Mouse (Mus musculus): ENCODE data around the gene Prkab1. TPM values are rescaled to one million over a fixed set of nuclear protein-coding genes. Genes with fewer than 3 reads are reported as not detected.

Gene Prkab1
- total and polyA plus RNA-seq, 3 experiments, result 109 to 175 TPM; not detected in 1

DNA sequence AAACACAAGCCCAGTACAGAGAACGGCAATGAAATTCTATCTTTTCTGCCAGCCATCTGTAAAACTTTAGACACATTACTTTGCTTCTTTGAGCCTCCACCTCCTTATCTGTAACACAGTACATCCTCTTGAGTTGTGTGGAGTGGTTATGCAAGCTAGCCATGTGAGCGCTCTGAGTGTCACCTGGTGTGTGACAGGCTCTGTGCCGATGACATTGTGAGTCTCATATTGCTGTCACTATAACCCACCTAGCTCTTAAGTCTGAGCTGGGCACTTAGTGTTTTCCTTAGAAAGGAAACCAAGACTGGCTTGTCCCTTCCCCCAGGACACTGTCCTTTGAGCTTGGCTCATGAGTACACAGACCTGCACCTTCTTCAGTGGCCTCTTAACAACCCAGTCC lies 24.0 kb upstream of the Prkab1 start:
- no peak overlapping the region for H3K4me3 ChIP-seq (ENCODE audit: control insufficient read depth in 1 of 2, insufficient read depth in 1 of 2, low read depth in 2 of 2, low read length in 2 of 2)
- H3K9me3 ChIP-seq (replicated peaks; ENCODE audit: insufficient read depth, low read length), result no peaks in the 10 kb centered on the region
- H3K4me1 ChIP-seq (ENCODE audit: control insufficient read depth in 1 of 2, insufficient read depth in 2 of 2, low read length in 2 of 2), result no peaks in the 10 kb centered on the region
- H3K9ac ChIP-seq (ENCODE audit: control insufficient read depth, low read depth, low read length, poor library complexity, severe bottlenecking), result no peak overlapping the region
- TF ChIP-seq KAT2A (conservative IDR thresholded peaks at IDR 0.05; ENCODE audit: low read depth, low read length) (no peak), MAFK (IDR thresholded peaks at IDR 0.05; ENCODE audit: borderline replicate concordance, low read depth, low read length) (no peak), CHD1 (IDR thresholded peaks at IDR 0.05; ENCODE audit: low read depth, low read length) (no peak)
- H3K79me2 ChIP-seq (ENCODE audit: control insufficient read depth, insufficient read depth, low read length, poor library complexity), result no peaks in the 10 kb centered on the region
- no peaks in the 10 kb centered on the region; a peak in 1 of 4 replicates for H3K27me3 ChIP-seq (ENCODE audit: control insufficient read depth in 1 of 2, insufficient read depth in 2 of 2, low read length in 2 of 2)
- no peak for DNase-seq (ENCODE audit: low read depth, low spot score)
- no peaks in the 10 kb centered on the region for H3K36me3 ChIP-seq (ENCODE audit: control insufficient read depth in 1 of 2, insufficient read depth in 2 of 2, low read length in 2 of 2)
- H3K27ac ChIP-seq (ENCODE audit: control insufficient read depth, low read depth, low read length), result no peak overlapping the region

DNA sequence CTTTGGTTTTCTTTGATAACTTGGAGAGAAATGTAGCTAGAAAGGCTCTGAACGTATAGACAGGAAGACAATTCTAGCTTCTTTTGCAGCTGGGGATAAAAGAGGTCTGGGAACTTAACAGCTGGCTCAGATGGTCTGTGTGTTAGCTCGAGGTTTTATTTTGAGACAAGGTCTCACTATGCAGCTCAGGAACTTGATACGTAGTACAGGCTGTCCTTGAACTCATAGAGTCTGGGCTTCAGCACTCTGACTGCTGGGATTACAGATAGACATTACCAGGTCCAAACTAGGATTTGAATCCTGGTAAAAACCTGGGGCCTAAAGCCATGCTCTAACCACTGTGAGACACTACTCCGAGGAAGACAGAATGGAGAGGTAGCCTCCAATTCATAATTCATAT lies 21.9 kb upstream of the Prkab1 start:
- DNase-seq (ENCODE audit: low read depth, low spot score), result no peak
- Histone ChIP-seq H3K4me3 (ENCODE audit: control insufficient read depth in 1 of 2, insufficient read depth in 1 of 2, low read depth in 2 of 2, low read length in 2 of 2) (no peak overlapping the region), H3K79me2 (ENCODE audit: control insufficient read depth, insufficient read depth, low read length, poor library complexity) (no peaks in the 10 kb centered on the region), H3K4me1 (ENCODE audit: control insufficient read depth in 1 of 2, insufficient read depth in 2 of 2, low read length in 2 of 2) (no peaks in the 10 kb centered on the region), H3K36me3 (ENCODE audit: control insufficient read depth in 1 of 2, insufficient read depth in 2 of 2, low read length in 2 of 2) (no peaks in the 10 kb centered on the region), H3K27me3 (ENCODE audit: control insufficient read depth in 1 of 2, insufficient read depth in 2 of 2, low read length in 2 of 2) (no peaks in the 10 kb centered on the region; a peak in 1 of 4 replicates), H3K27ac (ENCODE audit: control insufficient read depth, low read depth, low read length) (no peak overlapping the region), H3K9me3 (replicated peaks; ENCODE audit: insufficient read depth, low read length) (no peaks in the 10 kb centered on the region), H3K9ac (ENCODE audit: control insufficient read depth, low read depth, low read length, poor library complexity, severe bottlenecking) (no peak overlapping the region)
- TF ChIP-seq CTCF (IDR thresholded peaks at IDR 0.05 in 2 of 3, conservative IDR thresholded peaks at IDR 0.05 in 1 of 3; ENCODE audit: control insufficient read depth in 1 of 3, insufficient read depth in 1 of 3, low read depth in 2 of 3, low read length in 3 of 3, poor library complexity in 1 of 3, severe bottlenecking in 1 of 3), result no peak
- no peak for TF ChIP-seq CHD1 (IDR thresholded peaks at IDR 0.05; ENCODE audit: low read depth, low read length)
- TF ChIP-seq GATA1 (IDR thresholded peaks at IDR 0.05; ENCODE audit: low read depth, low read length), result no peak
- no peak for TF ChIP-seq SMC3 (IDR thresholded peaks at IDR 0.05; ENCODE audit: low read depth, low read length)
- no peak for TF ChIP-seq MYB (IDR thresholded peaks at IDR 0.05; ENCODE audit: low read depth, low read length)
- no peak for TF ChIP-seq ETS1 (IDR thresholded peaks at IDR 0.05; ENCODE audit: low read depth, low read length)
- TF ChIP-seq MYC (IDR thresholded peaks at IDR 0.05; ENCODE audit: low read depth, low read length), result no peak
- TF ChIP-seq JUND (IDR thresholded peaks at IDR 0.05; ENCODE audit: low read depth, low read length), result no peak
- no peak for TF ChIP-seq SIN3A (IDR thresholded peaks at IDR 0.05; ENCODE audit: low read length)
- TF ChIP-seq RAD21 (IDR thresholded peaks at IDR 0.05; ENCODE audit: low read depth, low read length), result no peak
- no peak for TF ChIP-seq HCFC1 (IDR thresholded peaks at IDR 0.05; ENCODE audit: low read depth, low read length)
- TF ChIP-seq UBTF (IDR thresholded peaks at IDR 0.05; ENCODE audit: borderline replicate concordance, insufficient read depth, low read depth, low read length), result no peak
- TF ChIP-seq NRF1 (IDR thresholded peaks at IDR 0.05; ENCODE audit: insufficient read depth, low read depth, low read length, poor library complexity, severe bottlenecking), result no peak

DNA sequence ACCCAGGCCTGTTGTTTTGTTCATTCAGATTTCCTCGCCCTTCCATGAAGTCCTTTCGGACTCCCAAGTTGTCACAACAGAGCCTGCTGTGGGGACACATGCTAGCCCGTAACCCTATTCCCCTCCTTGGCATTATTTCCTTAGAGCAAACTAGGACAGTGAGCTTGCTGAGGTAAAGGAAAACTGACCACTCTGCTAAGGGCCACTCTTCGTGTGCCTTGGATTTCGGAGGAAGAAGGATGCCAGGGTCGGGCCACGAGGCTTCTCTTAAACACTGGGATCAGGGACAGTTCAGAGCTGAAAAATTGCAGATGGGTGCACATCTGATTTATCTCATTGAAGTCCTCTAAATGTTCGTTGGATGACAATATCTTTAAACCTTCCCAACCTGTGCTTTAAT lies 21.3 kb upstream of the Prkab1 start:
- H3K4me1 ChIP-seq (ENCODE audit: control insufficient read depth in 1 of 2, insufficient read depth in 2 of 2, low read length in 2 of 2), result no peaks in the 10 kb centered on the region
- TF ChIP-seq NRF1 (IDR thresholded peaks at IDR 0.05; ENCODE audit: insufficient read depth, low read depth, low read length, poor library complexity, severe bottlenecking), result no peak
- no peak for TF ChIP-seq USF1 (IDR thresholded peaks at IDR 0.05; ENCODE audit: low read depth, low read length)
- no peak for TF ChIP-seq ZMIZ1 (IDR thresholded peaks at IDR 0.05; ENCODE audit: low read depth, low read length)
- TF ChIP-seq POLR2AphosphoS2 (IDR thresholded peaks at IDR 0.05; ENCODE audit: low read length), result no peak
- TF ChIP-seq TBP (IDR thresholded peaks at IDR 0.05; ENCODE audit: low read depth, low read length), result no peak
- TF ChIP-seq CHD2 (IDR thresholded peaks at IDR 0.05; ENCODE audit: low read length), result no peak
- no peak for TF ChIP-seq HCFC1 (IDR thresholded peaks at IDR 0.05; ENCODE audit: low read depth, low read length)
- no peak for TF ChIP-seq ELF1 (IDR thresholded peaks at IDR 0.05; ENCODE audit: low read depth, low read length)
- TF ChIP-seq USF2 (IDR thresholded peaks at IDR 0.05; ENCODE audit: borderline replicate concordance in 1 of 2, insufficient read depth in 1 of 2, low read depth in 1 of 2, low read length in 2 of 2), result no peak
- no peak for TF ChIP-seq RAD21 (IDR thresholded peaks at IDR 0.05; ENCODE audit: low read depth, low read length)
- no peak for TF ChIP-seq MAX (IDR thresholded peaks at IDR 0.05; ENCODE audit: low read length)
- no peak for TF ChIP-seq NELFE (IDR thresholded peaks at IDR 0.05; ENCODE audit: low read depth, low read length)
- TF ChIP-seq JUND (IDR thresholded peaks at IDR 0.05; ENCODE audit: low read depth, low read length), result no peak
- no peak for TF ChIP-seq SIN3A (IDR thresholded peaks at IDR 0.05; ENCODE audit: low read length)
- TF ChIP-seq GATA1 (IDR thresholded peaks at IDR 0.05; ENCODE audit: low read depth, low read length), result no peak
- TF ChIP-seq MXI1 (IDR thresholded peaks at IDR 0.05; ENCODE audit: low read depth, low read length), result no peak
- no peak for TF ChIP-seq MYB (IDR thresholded peaks at IDR 0.05; ENCODE audit: low read depth, low read length)
- H3K9me3 ChIP-seq (replicated peaks; ENCODE audit: insufficient read depth, low read length), result no peaks in the 10 kb centered on the region
- no peak overlapping the region for H3K9ac ChIP-seq (ENCODE audit: control insufficient read depth, low read depth, low read length, poor library complexity, severe bottlenecking)
- H3K4me3 ChIP-seq (ENCODE audit: control insufficient read depth in 1 of 2, insufficient read depth in 1 of 2, low read depth in 2 of 2, low read length in 2 of 2), result no peak overlapping the region
- H3K27ac ChIP-seq (ENCODE audit: control insufficient read depth, low read depth, low read length), result no peak overlapping the region
- no peaks in the 10 kb centered on the region; a peak in 1 of 4 replicates for H3K27me3 ChIP-seq (ENCODE audit: control insufficient read depth in 1 of 2, insufficient read depth in 2 of 2, low read length in 2 of 2)
- no peaks in the 10 kb centered on the region for H3K36me3 ChIP-seq (ENCODE audit: control insufficient read depth in 1 of 2, insufficient read depth in 2 of 2, low read length in 2 of 2)
- no peaks in the 10 kb centered on the region for H3K79me2 ChIP-seq (ENCODE audit: control insufficient read depth, insufficient read depth, low read length, poor library complexity)
- DNase-seq (ENCODE audit: low read depth, low spot score), result no peak
